Mouse (Mus musculus) T-cell, adult 2 months (primary cell): ENCODE measurements around the gene Lmln.
"Not testable (repeated sequence)": the region's sequence is repeated elsewhere in the genome, so short reads cannot be mapped to it uniquely, and the experiment has no call there.

ENCODE experiments used
- DNase-seq: peaks from one replicate; pipeline ENCODE4 v3.0.0; 2022; ENCODE audit warnings: low spot score

Lmln gene

DNA sequence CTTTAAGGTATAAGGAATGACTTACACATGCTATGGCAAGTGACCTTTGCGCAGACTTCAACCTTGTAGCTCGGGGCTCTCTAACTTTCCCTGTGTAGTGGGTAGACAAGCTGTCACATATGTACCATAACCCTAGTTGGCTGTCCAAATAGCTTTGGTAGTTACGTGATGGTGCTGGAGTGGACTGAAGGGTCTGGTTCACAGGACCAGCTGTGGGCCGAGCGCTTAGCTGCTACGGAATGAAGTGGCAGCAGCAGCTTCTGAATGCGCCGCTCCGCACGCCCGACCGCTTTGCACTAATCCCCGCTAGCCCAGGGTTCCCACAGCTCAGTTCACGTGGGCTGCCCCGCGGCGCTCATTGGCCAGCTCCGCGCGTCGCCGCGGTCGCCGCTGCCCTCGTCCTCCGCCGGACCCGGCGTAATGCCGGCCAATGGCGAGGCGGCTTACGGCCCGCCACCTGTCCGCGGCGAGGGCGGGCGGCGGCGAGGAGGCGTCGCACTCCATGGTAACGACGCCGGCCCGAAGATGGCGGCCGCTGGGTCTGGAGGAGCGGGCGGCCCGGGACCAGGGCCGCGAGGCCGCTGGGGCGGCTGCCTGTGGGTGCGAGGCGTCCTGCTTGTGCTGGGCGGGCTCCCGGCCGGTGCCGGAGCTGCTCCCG is at the start of gene Lmln:
Gene Lmln, plus strand, starts transcription at position 498 of the 658 bp plus-strand sequence.
- DNase-seq = peak; percentile 54

DNA sequence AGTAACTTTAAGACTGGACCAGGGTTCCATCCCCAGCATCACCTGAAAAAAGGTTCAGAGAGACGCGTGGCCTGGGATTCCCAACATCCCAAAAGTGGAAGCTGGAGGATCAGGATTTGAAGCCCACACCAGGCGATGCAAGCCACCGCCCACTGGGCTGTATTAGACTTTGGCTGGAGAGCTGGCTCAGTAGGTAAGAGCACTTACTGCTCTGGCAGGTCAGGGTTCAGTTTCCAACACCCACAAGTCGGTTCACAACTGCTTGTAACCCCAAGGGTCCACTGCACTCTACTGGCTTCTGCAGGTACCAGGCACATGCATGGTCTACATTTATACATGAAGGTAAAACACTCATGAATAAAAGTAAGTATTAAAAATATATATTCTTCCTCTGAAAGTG is 48.5 kb upstream of the Lmln start:
- DNase-seq = no peak

DNA sequence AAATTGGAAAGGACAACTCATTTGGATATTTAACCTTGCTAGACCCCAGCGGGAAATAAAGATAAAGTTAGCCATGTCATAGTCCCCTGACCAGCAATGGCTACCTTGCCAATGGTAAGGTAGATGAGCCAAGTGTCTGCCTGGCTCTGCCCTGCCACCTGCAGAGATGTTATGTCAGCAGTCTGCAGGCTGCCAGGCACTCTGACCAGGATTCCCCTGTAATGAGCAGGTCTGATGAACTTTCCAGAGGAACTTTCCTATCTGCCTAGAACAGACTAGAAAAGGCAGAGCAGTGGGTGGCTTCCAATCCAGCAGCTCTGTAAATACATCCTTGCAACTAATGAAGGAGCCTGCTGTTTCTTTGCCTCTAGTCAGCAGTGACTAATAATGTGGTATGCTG is 47.4 kb upstream of the Lmln start:
- no peak for DNase-seq

DNA sequence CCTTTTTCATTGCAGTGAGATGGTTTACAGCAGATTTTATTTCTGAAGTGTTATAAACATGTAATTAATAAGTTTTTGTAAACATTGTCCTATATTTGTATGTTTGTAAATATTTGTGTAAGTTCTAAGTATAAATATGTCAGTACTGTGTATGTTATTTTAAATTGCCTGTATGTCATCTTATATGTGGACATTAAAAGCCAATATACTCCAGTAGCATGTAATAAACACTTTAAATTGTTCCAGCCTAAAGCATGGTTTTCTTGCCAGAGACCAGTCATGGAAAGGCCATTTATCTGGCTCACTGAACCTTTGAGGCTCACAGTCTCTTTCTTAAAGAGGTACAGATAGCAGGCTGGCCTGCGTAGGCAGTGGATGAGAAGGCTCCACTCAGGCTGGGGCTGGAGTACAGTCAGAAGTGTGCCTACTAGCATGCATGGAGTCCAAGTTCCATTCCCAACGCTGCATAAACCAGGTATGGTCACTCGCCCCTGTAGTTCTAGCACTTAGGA is 46.9 kb upstream of the Lmln start:
- no peak for DNase-seq

DNA sequence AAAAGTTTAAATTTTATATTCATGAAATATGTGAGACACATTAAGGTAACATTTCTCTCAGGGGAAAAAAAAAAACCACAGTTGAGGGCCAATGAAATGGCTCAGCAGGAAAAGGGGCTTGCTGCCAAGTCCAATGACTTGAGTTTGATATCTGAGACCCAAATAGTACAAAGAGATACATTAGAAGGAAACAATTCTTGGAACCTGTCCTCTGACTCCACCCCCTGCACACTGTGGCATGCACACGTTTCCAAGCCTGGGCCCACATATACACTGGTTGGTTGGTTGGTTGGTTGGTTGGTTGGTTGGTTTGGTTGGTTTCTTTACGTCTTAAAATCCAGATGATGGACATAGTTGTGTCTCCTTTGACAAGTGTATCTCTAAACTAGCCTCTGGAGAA is 46.3 kb upstream of the Lmln start:
- no peak for DNase-seq

DNA sequence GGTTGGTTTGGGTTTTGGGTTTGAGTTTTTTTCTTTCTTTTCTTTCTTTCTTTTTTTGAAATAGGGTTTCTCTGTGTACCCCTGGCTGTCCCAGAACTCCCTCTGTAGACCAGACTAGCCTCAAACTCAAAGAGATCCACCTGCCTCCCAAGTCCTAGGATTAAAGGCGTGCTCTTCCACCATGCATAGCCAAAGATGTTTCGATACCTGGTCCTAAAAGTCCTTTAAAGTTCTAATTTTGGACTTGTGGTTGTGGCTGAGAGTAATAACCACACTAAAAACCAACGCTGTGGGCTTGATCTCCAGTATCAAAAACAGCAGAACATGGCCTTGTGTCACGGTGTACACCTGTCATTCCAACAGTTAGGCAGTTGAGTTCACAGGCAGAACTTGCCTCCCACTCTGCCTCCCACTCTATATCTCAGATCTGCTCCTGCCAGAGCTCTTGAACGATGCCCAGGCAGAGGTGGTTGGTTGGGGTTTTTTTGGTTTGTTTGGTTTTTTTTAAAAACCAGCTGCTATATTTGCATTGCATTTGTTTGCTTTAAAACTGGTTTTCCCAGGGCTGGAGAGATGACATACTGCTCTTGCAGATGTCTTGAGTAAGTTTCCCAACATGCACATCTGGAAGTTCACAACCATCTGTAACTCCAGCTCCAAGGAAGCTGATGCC is 44.5 kb upstream of the Lmln start:
- no peak for DNase-seq

DNA sequence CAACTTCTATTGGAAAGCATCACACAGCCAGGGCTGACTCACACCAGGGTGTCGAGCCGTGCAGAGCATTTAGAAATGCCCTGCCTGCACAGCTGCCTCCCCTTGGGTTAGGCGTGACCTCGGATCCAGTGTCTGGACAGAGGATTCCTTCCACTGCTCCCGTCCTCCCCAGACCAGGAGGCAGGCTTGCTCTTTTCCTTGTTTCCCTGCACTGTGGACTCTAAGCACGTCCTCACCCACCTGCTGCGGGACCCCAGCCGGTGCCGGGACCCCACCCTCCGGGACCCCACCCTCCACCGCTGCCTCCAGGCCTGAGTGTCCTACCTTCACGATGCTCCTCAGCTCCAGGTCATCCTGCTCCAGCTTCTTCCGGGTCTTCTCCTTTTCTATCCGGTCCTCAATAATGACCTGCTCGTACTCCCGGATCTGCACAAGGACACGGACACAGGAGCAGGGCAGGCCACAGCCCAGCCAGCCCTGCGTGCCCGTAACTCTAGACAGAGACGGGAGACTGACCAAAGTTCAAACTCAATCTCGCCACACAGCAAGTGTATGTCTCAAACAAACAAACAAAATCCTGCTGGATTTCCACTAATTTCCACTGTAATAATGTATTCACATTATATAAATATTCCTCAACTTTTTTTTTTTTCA is 43.1 kb upstream of the Lmln start:
- no peak for DNase-seq

DNA sequence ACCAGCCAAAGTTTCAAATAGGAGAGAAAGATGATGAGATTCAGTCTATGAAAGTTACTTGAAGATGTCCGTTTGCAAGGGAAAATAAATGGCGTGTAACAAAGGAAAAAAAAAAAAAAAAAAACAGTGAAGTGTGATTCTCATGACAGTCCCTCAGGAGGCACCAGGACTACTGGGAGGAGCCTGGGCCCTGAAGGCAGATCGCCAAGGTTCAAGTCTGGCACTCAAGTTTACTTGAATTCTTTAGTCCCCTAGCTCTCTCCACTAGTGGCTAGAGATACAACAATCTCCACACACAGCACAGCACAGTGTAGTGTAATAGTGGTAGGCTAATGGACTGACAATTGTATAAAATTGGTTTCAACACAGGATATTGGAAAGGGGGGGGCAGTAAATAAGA is 40.9 kb upstream of the Lmln start:
- DNase-seq = no peak

DNA sequence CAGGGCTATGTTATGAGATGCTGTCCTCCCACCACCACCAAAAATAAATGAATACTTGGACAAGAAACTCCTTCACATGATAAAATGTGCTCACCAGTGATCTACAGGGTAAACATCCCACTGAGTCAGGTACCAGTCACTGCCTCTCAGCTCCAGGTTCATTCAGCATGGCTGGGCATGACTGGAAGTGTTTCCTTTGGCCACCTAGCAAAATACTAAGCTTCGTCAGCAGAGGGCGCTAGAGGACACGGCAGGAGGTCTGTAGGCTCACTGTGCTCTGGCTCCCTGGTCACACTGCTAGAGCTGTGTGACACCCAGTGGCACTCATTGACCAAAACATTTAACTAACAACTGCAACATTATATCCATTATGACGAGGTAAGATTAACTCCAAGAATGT is 38.6 kb upstream of the Lmln start:
- DNase-seq = peak; percentile 79

DNA sequence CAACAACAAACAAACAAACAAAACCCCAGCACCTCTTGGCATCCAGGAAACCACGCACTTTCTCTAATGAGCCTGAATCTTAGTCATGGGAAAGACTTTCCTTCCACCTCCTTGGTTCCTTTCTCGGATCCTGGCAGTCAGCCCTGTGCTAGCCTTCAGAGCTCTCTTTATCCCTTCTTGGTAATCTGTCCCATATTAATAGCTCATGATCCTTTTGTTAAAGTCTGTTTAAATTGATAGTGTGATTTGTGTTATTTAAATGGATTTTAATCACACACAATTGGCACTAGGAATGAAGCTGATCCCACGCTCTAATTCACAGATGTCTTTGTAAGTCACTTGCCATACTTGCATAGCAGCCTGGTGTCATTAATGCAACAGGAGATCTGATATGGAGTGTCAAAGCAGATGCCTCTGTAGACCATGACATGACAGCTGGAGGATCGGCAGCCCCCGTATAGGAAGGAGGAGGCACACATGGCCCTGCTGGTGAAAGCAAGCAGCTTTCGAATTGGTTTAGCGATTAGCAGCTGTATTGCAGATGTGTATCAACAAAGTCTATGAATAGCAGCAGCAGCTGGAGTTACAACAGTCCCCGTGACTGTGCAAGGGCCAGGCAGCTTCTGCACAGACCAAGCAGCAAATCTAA is 37.7 kb upstream of the Lmln start:
- DNase-seq = no peak

DNA sequence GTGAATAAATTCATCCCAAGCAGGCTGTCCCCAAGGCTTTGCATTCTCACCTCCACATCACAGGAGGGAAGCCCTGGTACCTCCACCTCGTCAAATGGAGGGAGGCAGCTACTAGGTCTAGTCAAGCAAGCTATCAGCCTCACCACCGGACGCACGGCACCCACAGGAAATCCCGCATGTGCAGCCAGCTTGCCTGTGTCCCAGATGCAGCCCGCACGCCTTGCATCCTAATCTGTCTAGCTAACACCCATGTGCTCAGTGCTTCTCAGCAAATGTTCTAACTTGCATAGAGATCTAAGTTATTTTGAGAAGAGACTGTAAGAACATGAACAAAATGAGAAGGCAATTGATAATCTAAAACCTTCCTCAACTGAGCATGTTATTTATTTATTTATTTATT is 36.0 kb upstream of the Lmln start:
- DNase-seq = peak; percentile 17

DNA sequence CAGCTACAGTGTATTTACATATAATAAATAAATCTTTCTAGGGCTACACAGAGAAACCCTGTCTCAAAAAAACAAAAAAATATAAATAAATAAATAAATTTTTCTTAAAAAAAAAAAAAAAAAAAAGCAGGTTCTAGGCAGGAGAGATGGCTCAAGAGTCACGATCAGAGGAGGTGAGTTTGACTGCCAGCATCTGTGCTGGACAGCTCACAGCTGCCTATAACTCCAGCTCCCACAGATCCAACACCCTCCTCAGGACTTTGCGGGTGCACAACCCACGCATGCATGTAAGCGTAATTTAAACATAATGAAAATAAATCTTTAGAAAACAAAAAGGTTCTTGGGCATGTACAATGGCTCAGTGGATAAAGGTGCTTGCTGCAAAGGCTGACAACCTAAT is 26.3 kb upstream of the Lmln start:
- DNase-seq = no peak

DNA sequence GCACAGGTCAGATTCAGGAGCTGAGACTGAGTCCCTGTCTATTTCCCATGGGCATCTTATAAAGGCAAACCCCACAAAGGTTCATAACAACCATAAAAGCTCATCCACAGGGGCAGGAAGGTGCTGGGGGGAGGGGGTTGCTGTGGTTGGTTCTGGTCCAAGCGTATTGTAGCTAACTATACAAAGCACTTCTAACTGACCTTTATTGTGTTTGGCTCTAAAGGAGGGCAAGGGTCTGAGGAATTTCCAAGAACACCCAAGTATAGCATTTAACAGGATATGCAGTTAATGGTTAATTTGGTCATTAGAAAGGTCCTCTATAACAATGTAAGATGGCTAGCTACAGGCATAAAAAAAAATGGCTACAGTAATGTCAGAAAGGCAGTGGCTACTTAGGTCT is 19.6 kb upstream of the Lmln start:
- DNase-seq = no peak

DNA sequence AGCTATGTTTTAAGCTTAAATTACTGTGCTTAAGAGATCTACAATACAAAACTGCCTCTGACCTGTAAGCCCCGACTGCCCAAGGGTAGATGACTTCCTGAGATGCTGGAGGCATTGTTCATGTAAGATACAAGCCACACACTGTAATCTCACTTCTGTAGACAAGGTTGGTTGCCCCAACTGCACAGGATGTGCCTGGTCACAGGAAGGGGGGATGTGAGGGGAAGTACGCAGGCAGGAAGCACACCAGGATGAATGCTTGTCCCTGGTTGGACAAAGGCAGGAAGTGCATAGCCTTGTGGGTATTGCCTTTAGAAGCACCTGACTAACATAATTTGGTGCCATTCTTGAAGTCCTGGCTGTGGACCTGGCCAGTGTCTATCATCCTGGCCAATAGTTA is 19.1 kb upstream of the Lmln start:
- DNase-seq = peak; percentile 53

DNA sequence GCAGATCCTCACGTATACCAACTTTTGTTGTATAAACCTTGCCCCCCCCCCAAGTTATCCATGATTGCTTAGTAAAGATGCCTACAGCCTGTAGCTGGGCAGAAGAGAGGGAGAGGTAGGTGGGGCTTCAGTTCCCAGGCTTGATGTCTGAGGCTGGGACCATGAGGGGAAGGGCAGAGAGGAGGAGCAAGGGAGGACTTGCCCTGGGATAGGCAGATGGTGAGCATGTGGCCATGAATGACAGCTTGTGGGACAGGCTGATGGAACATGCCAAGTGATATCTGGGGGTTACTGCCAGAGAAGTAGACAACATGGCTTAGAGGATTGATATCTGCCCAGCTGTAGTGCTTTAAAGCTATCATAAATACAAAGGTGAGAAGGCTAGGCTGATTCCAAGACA is 14.3 kb upstream of the Lmln start:
- DNase-seq = no peak

DNA sequence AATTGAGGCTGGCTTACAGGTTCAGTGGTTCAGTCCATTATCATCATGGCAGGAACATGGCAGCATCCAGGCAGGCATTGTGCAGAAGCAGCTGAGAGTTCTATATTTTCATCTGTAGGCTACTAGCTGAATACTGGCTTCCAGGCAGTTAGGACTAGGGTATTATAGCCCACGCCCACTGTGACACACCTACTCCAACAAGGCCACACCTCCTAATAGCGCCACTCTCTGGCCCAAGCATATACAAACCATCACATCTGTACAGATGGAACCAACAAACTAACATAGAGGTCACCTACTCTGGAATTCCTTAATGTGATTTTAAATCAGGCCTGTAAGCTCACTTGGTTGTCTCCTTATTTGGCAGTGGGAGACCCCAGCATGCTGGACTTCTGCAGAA is 13.6 kb upstream of the Lmln start:
- no peak for DNase-seq

DNA sequence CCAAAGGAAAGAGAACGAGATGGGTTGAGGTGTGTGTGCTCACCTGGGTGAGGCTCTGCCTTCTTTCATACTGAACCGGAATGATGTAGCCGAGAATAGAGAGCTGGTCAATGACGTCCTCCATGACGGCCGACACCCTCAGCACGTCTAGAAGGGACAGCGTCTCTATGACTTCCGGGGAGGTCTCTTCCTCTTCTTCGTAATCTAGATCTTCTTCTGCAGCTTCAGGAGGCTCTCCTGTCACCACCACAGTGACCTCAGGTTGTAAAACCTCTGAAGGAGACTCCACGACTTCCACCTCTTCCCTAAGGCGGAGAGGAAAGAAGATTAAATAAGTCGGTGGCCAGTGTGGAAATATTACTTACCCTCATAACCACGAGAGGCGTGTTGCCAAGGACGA is 12.5 kb upstream of the Lmln start:
- DNase-seq = no peak

DNA sequence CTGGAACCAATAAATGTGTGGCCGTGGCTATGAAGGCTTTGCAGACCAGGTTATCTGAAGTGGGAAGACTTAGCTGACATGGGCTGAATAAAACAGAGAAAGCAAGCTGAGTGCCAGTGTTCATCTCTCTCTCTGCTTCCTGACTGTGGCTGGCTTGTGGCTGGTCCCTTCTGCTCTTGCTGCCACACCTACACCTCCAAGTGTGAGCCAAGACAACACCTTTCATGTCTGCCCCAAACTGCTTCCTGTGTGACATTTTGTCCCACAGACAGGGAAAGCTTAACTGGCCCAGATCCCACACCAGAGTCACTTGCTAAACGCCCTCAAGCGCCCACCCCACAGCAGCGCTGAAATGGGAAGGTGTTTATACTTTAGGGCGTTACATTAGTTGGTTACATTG is 9.2 kb upstream of the Lmln start:
- DNase-seq = peak; percentile 49

DNA sequence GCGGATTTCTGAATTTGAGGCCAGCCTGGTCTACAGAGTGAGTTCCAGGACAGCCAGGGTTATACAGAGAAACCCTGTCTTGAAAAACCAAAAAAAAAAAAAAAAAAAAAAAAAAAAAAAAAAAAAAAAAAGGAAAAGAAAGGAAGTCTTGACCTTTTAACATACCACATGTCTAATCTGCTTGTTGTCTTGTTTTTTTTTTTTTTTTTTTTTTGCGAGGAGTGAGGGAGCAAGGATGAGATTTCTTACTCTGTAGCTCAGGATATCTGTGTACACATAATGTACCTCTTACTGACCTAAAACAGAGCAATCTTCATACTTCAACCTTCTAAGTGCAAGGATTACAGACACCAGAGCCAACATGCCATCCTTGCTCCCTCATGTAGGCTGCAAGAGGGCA is 7.4 kb upstream of the Lmln start:
- not testable (repeated sequence) for DNase-seq

DNA sequence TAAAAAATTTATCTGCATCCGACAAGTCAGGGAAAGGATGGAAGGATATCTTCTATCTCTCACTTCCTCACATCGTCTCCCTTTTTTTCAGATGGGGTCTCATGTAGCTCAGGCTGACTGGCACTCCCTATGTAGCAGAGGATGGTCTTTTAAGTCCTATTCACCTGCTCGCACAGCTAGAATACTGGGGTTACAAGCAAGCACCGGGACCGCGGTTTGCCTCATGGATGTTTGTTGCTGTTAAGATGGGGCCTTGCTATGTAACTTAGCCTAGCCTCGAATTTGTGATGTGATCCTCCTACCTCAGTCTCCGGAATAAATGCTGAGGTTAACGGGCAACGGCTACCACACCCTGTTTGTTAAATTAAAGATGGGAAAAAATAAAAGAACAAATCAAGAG is 6.7 kb upstream of the Lmln start:
- no peak for DNase-seq

DNA sequence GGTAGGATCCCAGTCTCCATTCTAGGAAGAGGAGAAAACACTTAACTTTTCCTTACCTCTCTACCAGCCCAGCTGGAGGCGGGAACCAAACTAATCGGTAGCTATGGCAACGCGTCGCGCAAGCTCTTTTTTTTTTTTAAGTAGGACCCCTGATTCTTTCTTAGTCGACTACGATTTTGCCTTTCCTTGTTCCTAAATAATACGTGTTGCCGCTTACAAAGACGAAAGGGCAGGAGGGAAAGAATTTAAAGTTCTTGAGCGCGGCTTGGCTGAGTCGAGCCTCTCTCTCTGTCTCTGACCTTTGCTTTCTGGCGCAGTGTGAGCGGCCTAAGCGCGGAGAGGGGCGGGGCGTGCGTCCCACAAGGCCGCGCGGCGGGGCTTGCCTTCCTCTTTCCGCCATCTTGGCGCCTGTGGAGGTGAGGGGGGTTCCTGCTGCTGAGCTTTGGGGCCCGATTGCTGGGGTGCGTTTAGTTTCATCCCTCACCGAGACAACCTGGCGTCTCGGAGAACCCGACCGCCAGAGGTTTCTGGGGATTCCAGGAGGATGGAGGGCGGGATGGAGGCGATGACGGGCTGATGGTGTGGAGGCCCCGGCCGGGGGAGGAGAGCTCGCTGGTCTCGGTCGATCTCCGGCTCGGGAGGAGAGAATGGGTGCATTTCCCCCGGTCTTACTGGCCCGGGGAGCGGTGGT is 6.1 kb upstream of the Lmln start, which contains the start of the genes Iqcg and Rpl35a:
Gene Iqcg, minus strand, starts transcription at position 124 of the 691 bp plus-strand sequence.
Gene Rpl35a, plus strand, starts transcription at position 359 of the 691 bp plus-strand sequence.
- DNase-seq = peak; percentile 87

DNA sequence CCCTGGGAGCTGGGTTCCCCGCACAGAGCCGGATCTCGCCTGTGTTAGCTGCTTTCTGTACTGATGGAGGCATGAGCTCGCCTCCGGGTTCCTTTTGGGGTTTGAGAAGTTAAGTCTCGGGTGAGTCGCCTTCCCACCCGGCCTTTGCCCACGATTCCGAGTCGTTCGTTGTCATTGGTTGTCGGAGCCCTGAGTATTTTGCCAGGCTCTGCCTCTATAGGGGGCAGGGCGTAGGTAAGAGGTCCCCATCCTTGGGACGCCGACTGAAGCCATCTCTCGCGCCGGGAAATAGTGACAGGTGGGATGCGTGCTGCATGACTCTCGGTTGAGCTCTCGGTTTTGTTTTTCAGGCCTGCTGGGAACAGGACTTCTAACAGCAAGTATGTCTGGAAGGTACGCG is 5.5 kb upstream of the Lmln start:
- DNase-seq = no peak
